ENCODE assay signal across 29 mouse cellular contexts in the genomic region with DNA sequence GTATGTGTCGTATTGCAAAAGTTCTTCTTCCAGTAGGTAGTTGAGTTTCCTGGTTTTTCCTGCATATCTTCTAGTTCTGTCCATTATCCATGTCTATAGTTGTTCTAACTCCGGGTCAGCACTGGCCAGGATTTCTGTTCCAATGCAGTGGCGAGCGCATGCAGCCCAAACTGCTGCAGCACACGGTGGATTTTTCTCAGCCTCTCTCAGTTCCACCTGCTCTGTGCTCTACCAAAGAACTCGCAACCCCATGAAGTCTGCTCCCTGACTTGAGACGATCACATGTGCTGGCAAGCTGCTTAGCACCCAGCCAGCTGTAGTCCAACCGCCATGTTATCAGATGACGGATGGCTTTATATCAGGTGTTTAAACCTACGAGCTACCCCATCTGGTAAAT. TPM values are rescaled to one million over a fixed set of nuclear protein-coding genes. Genes with fewer than 3 reads are reported as not detected.
DNase-seq lines count a peak whose midpoint lies in the region; ATAC-seq and TF ChIP-seq lines count a peak whose summit lies in the region.
"Had no signal": no experiment of that assay in that cellular context is flagged by ENCODE, and none has a peak within 500 bp of the region (broad histone marks: within the 10 kb centered on the region; RNA-seq: fewer than 3 reads in every experiment).

No protein-coding gene starts in this region.

- H3K4me3 ChIP-seq in forebrain, embryonic 14.5 days (ENCODE audit: low read depth, low read length), result no peak overlapping the region
- no peak overlapping the region for H3K4me3 ChIP-seq in forebrain, embryonic 10.5 days
- no peak overlapping the region for H3K4me3 ChIP-seq in hindbrain, embryonic 15.5 days
- no peak overlapping the region for H3K4me3 ChIP-seq in hindbrain, postnatal 0 days (ENCODE audit: low read length)
- H3K4me3 ChIP-seq: embryonic facial prominence, embryonic 12.5 days; heart, embryonic 10.5 days; heart, embryonic 15.5 days; intestine, embryonic 15.5 days; limb, embryonic 13.5 days; lung, embryonic 15.5 days had no signal

- H3K27me3 ChIP-seq in forebrain, embryonic 14.5 days (replicated peaks; ENCODE audit: control insufficient read depth, insufficient read depth, low read length), result no peaks in the 10 kb centered on the region
- H3K27me3 ChIP-seq in forebrain, embryonic 10.5 days (ENCODE audit: poor library complexity, severe bottlenecking), result peaks cover 27% of the 10 kb centered on the region
- no peaks in the 10 kb centered on the region for H3K27me3 ChIP-seq in hindbrain, embryonic 15.5 days
- no peaks in the 10 kb centered on the region for H3K27me3 ChIP-seq in hindbrain, postnatal 0 days (ENCODE audit: insufficient read depth, low read length)
- H3K27me3 ChIP-seq: embryonic facial prominence, embryonic 12.5 days; heart, embryonic 15.5 days; intestine, embryonic 15.5 days; limb, embryonic 13.5 days; lung, embryonic 15.5 days had no signal

- no peak for TF ChIP-seq POLR2A in brain, embryonic 14.5 days (IDR thresholded peaks at IDR 0.05; ENCODE audit: borderline replicate concordance, extremely low read depth, insufficient read depth, insufficient read length, poor library complexity, severe bottlenecking)

- 0 out of 2 replicates have a peak, but pooled peaks cover 3% of the 10 kb centered on the region for H3K4me1 ChIP-seq in forebrain, embryonic 14.5 days (ENCODE audit: control insufficient read depth, insufficient read depth, low read length)
- peaks cover 24% of the 10 kb centered on the region for H3K4me1 ChIP-seq in forebrain, embryonic 10.5 days
- no peaks in the 10 kb centered on the region for H3K4me1 ChIP-seq in hindbrain, embryonic 15.5 days (replicated peaks)
- H3K4me1 ChIP-seq in hindbrain, postnatal 0 days (ENCODE audit: insufficient read depth, low read length), result no peaks in the 10 kb centered on the region
- H3K4me1 ChIP-seq: embryonic facial prominence, embryonic 12.5 days; heart, embryonic 10.5 days; heart, embryonic 15.5 days; intestine, embryonic 15.5 days; limb, embryonic 13.5 days had no signal

- H3K9ac ChIP-seq in forebrain, embryonic 14.5 days (ENCODE audit: low read length), result no peak overlapping the region
- H3K9ac ChIP-seq in hindbrain, embryonic 15.5 days, result no peak overlapping the region
- H3K9ac ChIP-seq in hindbrain, postnatal 0 days (replicated peaks; ENCODE audit: low read length), result no peak overlapping the region
- H3K9ac ChIP-seq: embryonic facial prominence, embryonic 12.5 days; heart, embryonic 15.5 days; intestine, embryonic 15.5 days; limb, embryonic 13.5 days; lung, embryonic 15.5 days had no signal

- peak; percentile 29; the same call in 1 of the 2 replicates for ATAC-seq in forebrain, embryonic 14.5 days
- 0 out of 2 replicates have a peak, but pooled peaks have one; percentile 30 for ATAC-seq in hindbrain, embryonic 15.5 days (ENCODE audit: low FRiP score, low read depth)
- ATAC-seq in hindbrain, postnatal 0 days, result no peak
- ATAC-seq: hindbrain, embryonic 16.5 days; intestine, embryonic 15.5 days had no signal

- WGBS in forebrain, embryonic 14.5 days, result 72% methylated on average over 10 of the region's 10 CpGs
- WGBS in forebrain, embryonic 10.5 days, result 83% methylated on average over 10 of the region's 10 CpGs
- 69% methylated on average over 10 of the region's 10 CpGs for WGBS in hindbrain, embryonic 15.5 days
- WGBS in hindbrain, postnatal 0 days, result 78% methylated on average over 10 of the region's 10 CpGs

- no peaks in the 10 kb centered on the region for H3K9me3 ChIP-seq in forebrain, embryonic 14.5 days (replicated peaks; ENCODE audit: control insufficient read depth, low read length)
- no peaks in the 10 kb centered on the region for H3K9me3 ChIP-seq in forebrain, embryonic 10.5 days
- no peaks in the 10 kb centered on the region for H3K9me3 ChIP-seq in hindbrain, embryonic 15.5 days
- no peaks in the 10 kb centered on the region for H3K9me3 ChIP-seq in hindbrain, postnatal 0 days (ENCODE audit: low read length)
- H3K9me3 ChIP-seq: embryonic facial prominence, embryonic 12.5 days; G1E; heart, embryonic 10.5 days; heart, embryonic 15.5 days; intestine, embryonic 15.5 days; limb, embryonic 13.5 days; lung, embryonic 15.5 days had no signal

- no peak for DNase-seq in forebrain, embryonic 14.5 days (ENCODE audit: low spot score)
- no peak for DNase-seq in forebrain, embryonic 10.5 days (ENCODE audit: extremely low spot score, low spot score)
- DNase-seq in hindbrain, postnatal 0 days (ENCODE audit: low spot score), result no peak
- peak; percentile 49 for DNase-seq in brain, embryonic 14.5 days (ENCODE audit: low read depth)
- peak; percentile 24 for DNase-seq in retina, embryonic 14.5 days (ENCODE audit: low spot score)
- DNase-seq in T-cell, adult 2 months (ENCODE audit: low spot score), result no peak
- DNase-seq: adrenal gland, postnatal 10 days; cerebellum, adult 11 months; cerebellum, adult 9-10 months; cerebellum, postnatal 36 days; gastrocnemius, postnatal 14 days; kidney, adult 2 months; kidney, postnatal 36 days; right cerebral cortex, adult 18-20 months; spleen, adult 18-20 months; thymus, postnatal 25 days had no signal

- no peaks in the 10 kb centered on the region for H3K36me3 ChIP-seq in forebrain, embryonic 14.5 days (ENCODE audit: control insufficient read depth, insufficient read depth, low read length)
- H3K36me3 ChIP-seq in forebrain, embryonic 10.5 days (replicated peaks), result no peaks in the 10 kb centered on the region
- H3K36me3 ChIP-seq in hindbrain, embryonic 15.5 days, result no peaks in the 10 kb centered on the region
- no peaks in the 10 kb centered on the region for H3K36me3 ChIP-seq in hindbrain, postnatal 0 days (ENCODE audit: insufficient read depth, low read length)
- H3K36me3 ChIP-seq: embryonic facial prominence, embryonic 12.5 days; G1E; heart, embryonic 10.5 days; heart, embryonic 15.5 days; intestine, embryonic 15.5 days; limb, embryonic 13.5 days; lung, embryonic 15.5 days had no signal

- no peak overlapping the region; the same call in 1 of the 2 replicates for H3K27ac ChIP-seq in forebrain, embryonic 14.5 days (ENCODE audit: low read depth, low read length)
- H3K27ac ChIP-seq in forebrain, embryonic 10.5 days, result no peak overlapping the region
- H3K27ac ChIP-seq in hindbrain, embryonic 15.5 days (replicated peaks), result no peak overlapping the region
- no peak overlapping the region for H3K27ac ChIP-seq in hindbrain, postnatal 0 days
- H3K27ac ChIP-seq: embryonic facial prominence, embryonic 12.5 days; heart, embryonic 10.5 days; heart, embryonic 15.5 days; intestine, embryonic 15.5 days; layer of hippocampus, adult 2 months; limb, embryonic 13.5 days; lung, embryonic 15.5 days had no signal

- H3K4me2 ChIP-seq in forebrain, embryonic 14.5 days (ENCODE audit: low read length), result no peak overlapping the region
- H3K4me2 ChIP-seq in hindbrain, embryonic 15.5 days, result no peak overlapping the region
- H3K4me2 ChIP-seq in hindbrain, postnatal 0 days (ENCODE audit: low read depth, low read length), result no peak overlapping the region
- H3K4me2 ChIP-seq: embryonic facial prominence, embryonic 12.5 days; heart, embryonic 15.5 days; intestine, embryonic 15.5 days; limb, embryonic 13.5 days; liver, embryonic 11.5 days; lung, embryonic 15.5 days had no signal

- TF ChIP-seq CTCF in hindbrain, postnatal 0 days (IDR thresholded peaks at IDR 0.05; ENCODE audit: low read depth), result no peak
- TF ChIP-seq CTCF in brain, embryonic 14.5 days (IDR thresholded peaks at IDR 0.05; ENCODE audit: borderline replicate concordance, extremely low read depth, insufficient read depth, insufficient read length), result no peak

RNA-seq across cellular contexts. Expression of a gene that starts 52.7 kb away (rescaled TPM):
- 38.9 and 58.9 TPM in 2 replicates for polyA plus RNA-seq in forebrain, embryonic 14.5 days (2014; fragmentation: Nextera tagmentation; extraction: Ambion mirVana)
- 10.5 and 11.6 TPM in 2 replicates for polyA plus RNA-seq in forebrain, embryonic 10.5 days (2016; fragmentation: Nextera tagmentation; extraction: Ambion mirVana)
- polyA plus RNA-seq in hindbrain, embryonic 15.5 days (2015; fragmentation: Nextera tagmentation; extraction: Ambion mirVana), result 107 and 114 TPM in 2 replicates
- 42.0 and 45.2 TPM in 2 replicates for total RNA-seq in hindbrain, postnatal 0 days (2014; rRNA removed)
- 47.4 and 55.9 TPM in 2 replicates for polyA plus RNA-seq in hindbrain, postnatal 0 days (2015; fragmentation: Nextera tagmentation; extraction: Ambion mirVana)
- 37.1 and 99.4 TPM in 2 replicates for polyA plus RNA-seq in brain, embryonic 14.5 days (2012; rRNA removed)
- total RNA-seq: granulocyte monocyte progenitor cell, adult 5-6 weeks; monocyte, adult 5-6 weeks had no signal
- polyA plus RNA-seq: G1E had no signal

Comparison
In these comparisons a context has a peak if more than half of its experiments do, and no peak if none do; other contexts are left out.
1. DNase-seq: peak in brain, embryonic 14.5 days (single experiment) and retina, embryonic 14.5 days (single experiment); none in forebrain, embryonic 14.5 days (single experiment), forebrain, embryonic 10.5 days (single experiment), hindbrain, postnatal 0 days (single experiment) and T-cell, adult 2 months (single experiment).